Mouse (Mus musculus): Measurements from ENCODE around the gene Pbld2.

DNA sequence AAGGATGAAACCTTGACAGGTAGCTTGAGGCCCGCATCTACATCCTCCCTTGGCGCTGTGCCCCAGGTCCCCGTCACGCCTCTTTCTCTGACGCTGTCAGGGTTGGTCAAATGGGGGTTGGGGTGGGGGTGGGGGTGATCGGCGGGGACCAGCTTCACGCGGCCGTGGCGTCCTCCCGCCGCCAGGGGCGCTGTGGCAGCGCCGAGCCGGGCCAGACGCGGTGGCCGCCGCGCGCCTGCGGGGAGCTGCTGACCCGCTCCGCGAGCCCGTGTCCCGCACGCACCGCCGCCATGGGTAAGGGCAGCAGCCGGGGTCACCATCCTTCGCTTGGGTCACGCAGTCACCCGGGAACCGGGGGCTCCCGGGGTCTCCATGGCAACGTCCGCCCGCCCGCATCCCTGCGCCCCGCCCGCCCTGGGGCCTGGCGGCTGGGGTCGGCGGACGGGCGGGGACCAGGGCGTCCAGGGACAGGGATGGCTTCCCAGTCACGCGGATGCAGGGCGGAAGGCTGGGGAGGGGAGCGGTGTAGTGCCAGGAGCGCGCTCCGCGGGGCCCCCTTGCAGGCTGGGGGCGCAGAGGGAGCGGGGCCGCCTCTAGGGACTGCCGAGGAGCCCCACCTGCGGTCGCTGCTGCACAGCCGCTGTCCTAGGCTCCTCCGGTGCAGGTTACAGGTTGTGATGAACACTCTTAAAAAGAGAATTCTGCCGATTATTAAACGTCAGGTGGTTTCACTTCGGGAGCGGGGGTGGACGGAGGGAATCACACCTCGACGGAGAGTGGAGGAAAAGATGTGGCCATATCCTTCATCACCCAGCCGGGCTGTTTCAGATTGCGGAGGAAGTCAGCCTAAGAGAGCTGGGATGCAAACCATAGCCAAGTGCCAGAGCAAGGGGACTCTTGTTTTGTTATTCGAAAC, 43.8 kb upstream of the Pbld2 start, which contains the start of gene Rufy2:
- TF ChIP-seq POLR2AphosphoS2 (IDR thresholded peaks at IDR 0.05; ENCODE audit: low read depth, low read length) (no peak), USF1 (IDR thresholded peaks at IDR 0.05; ENCODE audit: low read depth, low read length) (no peak), MYC (IDR thresholded peaks at IDR 0.05; ENCODE audit: low read depth, low read length) (no peak), EP300 (IDR thresholded peaks at IDR 0.05; ENCODE audit: low read length) (no peak), BHLHE40 (IDR thresholded peaks at IDR 0.05; ENCODE audit: low read depth, low read length) (peak; percentile 11; the same call in 1 of the 2 replicates), CTCF (conservative IDR thresholded peaks at IDR 0.05 in 1 of 2, IDR thresholded peaks at IDR 0.05 in 1 of 2; ENCODE audit: low read depth in 2 of 2, low read length in 2 of 2) (peak in 1 of 2 experiments; percentile 63; a peak in 2 of 4 replicates)

Data from CH12.LX (cell line).